Mouse (Mus musculus) myocyte (in vitro differentiated cells): ENCODE measurements at regions not wholly inside any gene's neighbourhood (a gene's known extent, or its start where the extent isn't known, plus 50 kb on each side); places are given as distances from the start of the nearest gene placed in this dataset.

Experiments
- H3K27me3 ChIP-seq: one replicate; pipeline ENCODE4 v1.6.1; 2011; ENCODE audit not compliant: control insufficient read depth, insufficient read depth, insufficient read length
- H3K36me3 ChIP-seq: one replicate; pipeline ENCODE4 v1.6.1; 2011; ENCODE audit not compliant: control insufficient read depth, insufficient read depth
- H3K4me2 ChIP-seq: one replicate; pipeline ENCODE4 v1.6.1; 2011; ENCODE audit warnings: low read depth, control low read depth
- H3K4me3 ChIP-seq: one replicate; pipeline ENCODE4 v1.5.1; 2011; ENCODE audit warnings: mild to moderate bottlenecking, control low read depth, moderate library complexity
- H3K79me2 ChIP-seq: one replicate; pipeline ENCODE4 v1.6.1; 2011; ENCODE audit not compliant: control insufficient read depth, insufficient read depth
- H3ac ChIP-seq: one replicate; pipeline ENCODE4 v1.6.1; 2011; ENCODE audit not compliant: control insufficient read depth, insufficient read length
- CEBPB ChIP-seq: IDR thresholded peaks from 2 replicates; pipeline ENCODE4 v1.6.1; 2011; ENCODE audit warnings: mild to moderate bottlenecking, moderate library complexity; ENCODE audit not compliant: poor library complexity, insufficient read depth, severe bottlenecking
- E2F4 ChIP-seq: IDR thresholded peaks from one replicate; pipeline ENCODE4 v1.6.1; 2011; ENCODE audit warnings: mild to moderate bottlenecking, control low read depth, moderate library complexity; ENCODE audit not compliant: insufficient read depth
- MAX ChIP-seq: IDR thresholded peaks from one replicate; pipeline ENCODE4 v1.6.1; 2011; ENCODE audit warnings: low read depth, mild to moderate bottlenecking, control low read depth
- MYOD1 ChIP-seq, 3 experiments: IDR thresholded peaks; one replicate each; pipeline ENCODE4 v1.6.1; 2011; ENCODE audit warnings: control low read depth in 2 of 3, low read depth in 2 of 3, mild to moderate bottlenecking in 2 of 3, moderate library complexity in 1 of 3; ENCODE audit not compliant: insufficient read length in 2 of 3, control insufficient read depth in 1 of 3
- MYOG ChIP-seq, 3 experiments: IDR thresholded peaks; one replicate each; pipeline ENCODE4 v1.6.1; 2011; ENCODE audit warnings: control low read depth in 2 of 3, low read depth in 2 of 3, mild to moderate bottlenecking in 2 of 3; ENCODE audit not compliant: insufficient read length in 2 of 3, control insufficient read depth in 1 of 3, insufficient read depth in 1 of 3
- POLR2A ChIP-seq: IDR thresholded peaks from one replicate; pipeline ENCODE4 v1.6.1; 2011; ENCODE audit warnings: low read depth, mild to moderate bottlenecking, control low read depth, moderate library complexity; ENCODE audit not compliant: insufficient read length
- POLR2AphosphoS2 ChIP-seq: IDR thresholded peaks from one replicate; pipeline ENCODE4 v1.6.1; 2011; ENCODE audit warnings: low read depth, control low read depth; ENCODE audit not compliant: insufficient read length
- REST ChIP-seq: IDR thresholded peaks from one replicate; pipeline ENCODE4 v1.6.1; 2011; ENCODE audit warnings: mild to moderate bottlenecking, control low read depth, moderate library complexity; ENCODE audit not compliant: insufficient read depth, insufficient read length
- SRF ChIP-seq: IDR thresholded peaks from one replicate; pipeline ENCODE4 v1.6.1; 2011; ENCODE audit warnings: low read depth; ENCODE audit not compliant: control insufficient read depth, insufficient read length
- TCF12 ChIP-seq: IDR thresholded peaks from one replicate; pipeline ENCODE4 v1.6.1; 2011; ENCODE audit warnings: mild to moderate bottlenecking, control low read depth; ENCODE audit not compliant: poor library complexity, insufficient read depth, severe bottlenecking
- TCF3 ChIP-seq: IDR thresholded peaks from one replicate; pipeline ENCODE4 v1.6.1; 2011; ENCODE audit warnings: low read depth, control low read depth; ENCODE audit not compliant: insufficient read length
- USF1 ChIP-seq: IDR thresholded peaks from one replicate; pipeline ENCODE4 v1.6.1; 2011; ENCODE audit warnings: low read depth, mild to moderate bottlenecking, control low read depth, moderate library complexity

DNA sequence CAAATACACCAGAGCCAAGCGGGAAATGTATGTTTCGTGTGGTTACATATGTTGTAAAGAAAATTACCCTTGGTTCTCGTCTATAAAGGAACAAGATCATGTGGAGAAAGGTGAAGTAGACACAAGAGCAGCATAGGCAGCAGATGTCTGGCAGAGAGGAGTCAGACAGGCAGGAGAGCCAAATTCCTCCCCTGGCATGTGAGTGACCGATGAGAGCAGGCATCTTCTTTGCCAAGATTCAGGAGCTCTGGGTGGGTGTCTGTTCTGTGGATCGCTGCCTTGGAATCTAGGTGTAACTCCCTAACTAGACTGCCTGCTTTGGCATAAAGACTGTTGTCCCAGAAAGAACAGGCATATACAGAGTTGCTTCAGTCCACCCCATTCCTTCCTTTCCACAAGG is 275.1 kb upstream of the Col8a1 start:
- Histone ChIP-seq H3K4me3 (no peak overlapping the region), H3K79me2 (no peaks in the 10 kb centered on the region), H3ac (no peak overlapping the region), H3K4me2 (no peak overlapping the region), H3K27me3 (no peaks in the 10 kb centered on the region), H3K36me3 (no peaks in the 10 kb centered on the region)
- TF ChIP-seq POLR2AphosphoS2, result no peak
- TF ChIP-seq TCF12, result no peak

DNA sequence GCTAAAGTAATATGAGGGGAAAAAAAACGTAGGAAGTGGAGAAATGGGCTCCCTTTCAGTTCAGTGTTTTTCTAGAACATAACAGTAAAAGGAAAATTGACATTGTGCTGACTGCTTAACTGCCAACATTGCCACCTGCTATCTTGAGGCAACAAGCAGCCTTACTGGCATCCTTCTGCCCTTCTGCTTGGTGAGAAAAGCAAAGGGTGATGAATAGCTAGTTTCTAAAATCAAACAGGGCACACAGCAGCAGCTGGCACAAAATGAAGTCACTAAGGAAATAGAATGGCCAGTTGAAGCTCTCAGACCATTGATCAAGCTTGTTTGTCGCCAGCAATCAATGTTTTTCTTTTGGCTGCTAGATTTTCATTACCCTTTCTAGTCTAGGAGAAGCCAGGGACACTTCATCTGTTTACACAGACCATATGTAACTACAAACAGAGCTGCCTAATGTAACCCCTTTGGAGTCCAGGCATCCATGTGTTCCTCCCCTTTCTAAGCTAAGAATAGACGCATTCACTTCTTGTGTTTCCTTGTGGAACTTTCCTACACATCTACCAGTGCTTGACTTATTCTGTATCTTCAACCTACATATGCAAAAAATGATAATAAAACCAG is 314.2 kb upstream of the Col8a1 start:
- H3K36me3 ChIP-seq, result no peaks in the 10 kb centered on the region

DNA sequence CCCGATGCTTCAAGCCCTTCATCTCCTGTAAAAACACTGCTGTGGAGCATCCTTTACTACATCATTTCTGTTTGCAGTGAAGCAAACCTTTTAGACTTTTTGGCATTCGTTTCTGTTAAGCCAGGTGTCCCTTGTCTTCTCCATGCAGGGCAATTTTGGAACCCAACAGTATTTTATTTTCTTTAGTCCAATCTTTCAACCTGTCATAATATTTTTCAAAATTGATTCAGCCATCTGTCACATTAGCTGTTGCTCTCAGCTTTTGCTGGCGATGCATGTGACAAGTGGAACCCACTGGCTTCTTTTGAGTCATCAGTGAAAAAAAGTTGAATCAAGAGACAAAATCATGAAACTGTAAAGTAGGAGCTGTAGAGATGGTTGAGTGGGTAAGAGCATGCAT is 317.9 kb upstream of the Col8a1 start:
- no peak overlapping the region for H3K4me3 ChIP-seq
- H3K36me3 ChIP-seq, result no peaks in the 10 kb centered on the region
- no peak for TF ChIP-seq MYOG (IDR thresholded peaks at IDR 0.05; ENCODE audit: control insufficient read depth in 1 of 3, insufficient read depth in 1 of 3, insufficient read length in 2 of 3, low read depth in 2 of 3)
- TF ChIP-seq POLR2A, result no peak
- no peak for TF ChIP-seq MYOD1 (IDR thresholded peaks at IDR 0.05; ENCODE audit: control insufficient read depth in 1 of 3, insufficient read length in 2 of 3, low read depth in 2 of 3)
- TF ChIP-seq TCF3, result no peak
- TF ChIP-seq SRF, result no peak
- no peak for TF ChIP-seq E2F4
- no peak for TF ChIP-seq MAX
- no peak overlapping the region for H3ac ChIP-seq
- H3K4me2 ChIP-seq, result no peak overlapping the region
- H3K79me2 ChIP-seq, result no peaks in the 10 kb centered on the region
- no peaks in the 10 kb centered on the region for H3K27me3 ChIP-seq

More for the DNA sequence above, 314.2 kb upstream of the Col8a1 start:
- Histone ChIP-seq H3ac (no peak overlapping the region), H3K4me2 (no peak overlapping the region), H3K27me3 (no peaks in the 10 kb centered on the region), H3K4me3 (no peak overlapping the region), H3K79me2 (no peaks in the 10 kb centered on the region)
- TF ChIP-seq MAX (no peak), POLR2A (no peak), E2F4 (no peak), REST (no peak), TCF12 (no peak), TCF3 (no peak), MYOD1 (IDR thresholded peaks at IDR 0.05; ENCODE audit: control insufficient read depth in 1 of 3, insufficient read length in 2 of 3, low read depth in 2 of 3) (no peak), CEBPB (no peak), MYOG (IDR thresholded peaks at IDR 0.05; ENCODE audit: control insufficient read depth in 1 of 3, insufficient read depth in 1 of 3, insufficient read length in 2 of 3, low read depth in 2 of 3) (no peak), USF1 (no peak), POLR2AphosphoS2 (no peak), SRF (no peak)

DNA sequence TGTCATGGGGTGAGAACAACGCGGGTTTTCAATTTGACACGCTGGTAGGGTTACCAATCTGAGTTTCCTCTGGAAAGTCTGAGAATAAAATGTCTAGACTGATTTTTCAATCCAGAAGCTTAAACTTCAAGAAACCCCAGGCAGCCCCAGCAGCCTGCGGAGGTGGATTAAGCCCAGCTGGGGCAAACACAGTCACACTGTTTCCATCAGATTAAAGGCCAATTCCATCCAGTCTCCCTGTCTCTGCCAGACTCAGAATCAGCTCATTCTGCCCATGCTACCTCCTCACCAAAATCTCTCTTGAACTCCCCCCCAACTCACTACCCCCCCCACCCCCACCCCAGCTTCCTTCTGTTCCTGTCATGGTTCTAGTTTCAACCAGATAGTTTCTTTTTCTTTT is 307.9 kb upstream of the Dcbld2 start:
- Histone ChIP-seq H3K4me3 (no peak overlapping the region), H3K27me3 (no peaks in the 10 kb centered on the region), H3K36me3 (no peaks in the 10 kb centered on the region), H3K79me2 (no peaks in the 10 kb centered on the region), H3ac (no peak overlapping the region), H3K4me2 (no peak overlapping the region)
- TF ChIP-seq E2F4, result no peak
- TF ChIP-seq TCF12, result no peak
- no peak for TF ChIP-seq POLR2A
- TF ChIP-seq POLR2AphosphoS2, result no peak
- no peak for TF ChIP-seq MYOG (IDR thresholded peaks at IDR 0.05; ENCODE audit: control insufficient read depth in 1 of 3, insufficient read depth in 1 of 3, insufficient read length in 2 of 3, low read depth in 2 of 3)
- TF ChIP-seq MAX, result no peak
- no peak for TF ChIP-seq MYOD1 (IDR thresholded peaks at IDR 0.05; ENCODE audit: control insufficient read depth in 1 of 3, insufficient read length in 2 of 3, low read depth in 2 of 3)
- no peak for TF ChIP-seq CEBPB
- no peak for TF ChIP-seq TCF3
- TF ChIP-seq SRF, result no peak
- TF ChIP-seq REST, result no peak

DNA sequence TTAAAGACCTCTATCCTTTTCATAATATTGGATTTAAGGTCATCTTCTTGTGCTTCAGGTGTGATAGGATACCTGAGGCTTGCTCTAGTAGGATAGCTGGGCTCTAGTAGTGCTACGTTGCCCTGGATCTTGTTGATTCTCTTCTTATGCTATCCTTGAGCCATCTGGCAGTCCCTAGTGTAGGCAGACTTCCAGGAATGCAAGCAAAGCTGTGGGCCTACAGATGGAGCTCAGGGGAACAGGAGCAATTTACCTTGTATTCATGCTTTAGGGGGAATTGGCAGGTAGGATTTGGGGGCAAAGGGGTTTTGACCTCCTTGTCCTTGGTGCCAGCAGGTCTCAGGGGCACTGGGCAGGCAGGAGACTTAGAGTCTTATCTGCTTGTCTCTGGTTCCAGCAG is 297.8 kb upstream of the Dcbld2 start:
- TF ChIP-seq TCF12, result no peak
- TF ChIP-seq E2F4, result no peak
- TF ChIP-seq CEBPB, result no peak
- no peak for TF ChIP-seq TCF3
- TF ChIP-seq MAX, result no peak
- no peak for TF ChIP-seq SRF
- no peak for TF ChIP-seq REST
- no peak for TF ChIP-seq POLR2AphosphoS2
- no peak for TF ChIP-seq MYOD1 (IDR thresholded peaks at IDR 0.05; ENCODE audit: control insufficient read depth in 1 of 3, insufficient read length in 2 of 3, low read depth in 2 of 3)
- no peak for TF ChIP-seq POLR2A
- no peak for TF ChIP-seq USF1
- TF ChIP-seq MYOG (IDR thresholded peaks at IDR 0.05; ENCODE audit: control insufficient read depth in 1 of 3, insufficient read depth in 1 of 3, insufficient read length in 2 of 3, low read depth in 2 of 3), result no peak
- H3K27me3 ChIP-seq, result no peaks in the 10 kb centered on the region
- no peak overlapping the region for H3K4me2 ChIP-seq
- no peaks in the 10 kb centered on the region for H3K79me2 ChIP-seq
- no peak overlapping the region for H3K4me3 ChIP-seq
- H3K36me3 ChIP-seq, result no peaks in the 10 kb centered on the region
- no peak overlapping the region for H3ac ChIP-seq
